Mouse (Mus musculus): ENCODE measurements around the gene Fahd2a.

DNA sequence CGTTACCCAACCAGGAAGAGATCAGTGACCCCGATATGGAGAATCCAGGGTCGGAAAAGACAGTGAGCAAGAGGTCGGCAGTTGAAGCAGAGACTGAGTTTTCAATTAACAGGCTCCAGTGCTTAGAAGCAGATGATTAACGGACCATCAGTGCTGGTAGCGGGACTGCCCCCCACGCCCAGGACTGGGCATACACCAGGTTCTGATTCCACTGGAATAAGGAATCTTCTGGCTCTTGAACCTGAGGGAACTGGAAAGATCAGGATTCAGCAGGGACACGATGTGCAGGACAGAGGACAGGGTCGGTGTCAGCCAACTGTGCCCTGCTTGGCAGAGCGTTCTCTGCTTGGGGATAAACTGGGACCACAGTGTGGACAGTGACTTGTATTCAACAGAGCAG is 28.6 kb downstream of the Fahd2a start:
- no peak for TF ChIP-seq CTCF (IDR thresholded peaks at IDR 0.05; ENCODE audit: low read depth, low read length)
- TF ChIP-seq POLR2A (IDR thresholded peaks at IDR 0.05; ENCODE audit: borderline replicate concordance, low read depth, low read length), result no peak
